Mouse (Mus musculus): ENCODE data around the gene Gm20696. TPM values are rescaled to one million over a fixed set of nuclear protein-coding genes. Genes with fewer than 3 reads are reported as not detected.

Gm20696 gene
- polyA plus RNA-seq, 2 experiments, result 0.16 to 0.33 TPM

DNA sequence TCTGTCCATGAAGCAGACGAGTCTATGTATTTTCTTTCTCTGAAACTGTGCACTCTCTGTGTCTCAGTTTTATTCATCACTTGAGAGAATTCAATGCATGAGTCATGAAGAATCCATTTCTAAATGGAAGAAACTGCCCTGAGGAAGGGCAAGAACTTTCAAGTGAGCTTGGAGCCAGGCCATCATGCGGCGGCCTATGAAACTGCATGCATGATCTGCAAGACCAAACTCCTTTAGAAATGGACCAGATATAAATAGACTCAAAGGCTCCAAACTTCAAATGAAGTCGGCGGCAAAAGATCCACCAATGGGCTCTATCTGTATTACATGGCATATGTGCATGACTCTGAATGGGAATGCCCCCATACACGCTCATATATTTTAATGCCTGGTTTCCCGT is 321.6 kb downstream of the Gm20696 start:
- H3K9me3 ChIP-seq (ENCODE audit: control insufficient read depth, low read length), result no peaks in the 10 kb centered on the region
- H3K9ac ChIP-seq (replicated peaks), result no peak overlapping the region
- DNase-seq (ENCODE audit: low read depth in 3 of 3, low spot score in 3 of 3) (no peak), ATAC-seq (ENCODE audit: insufficient read depth) (no peak)
- H3K4me3 ChIP-seq (ENCODE audit: insufficient read depth in 1 of 2, low read depth in 2 of 2, low read length in 2 of 2), result no peak overlapping the region
- no peak for TF ChIP-seq CTCF (IDR thresholded peaks at IDR 0.05; ENCODE audit: low read depth)
- TF ChIP-seq EP300 (IDR thresholded peaks at IDR 0.05; ENCODE audit: low read depth), result no peak
- no peaks in the 10 kb centered on the region for H3K36me3 ChIP-seq (replicated peaks; ENCODE audit: control insufficient read depth, insufficient read depth, low read depth)
- H3K27me3 ChIP-seq (ENCODE audit: control insufficient read depth, insufficient read depth, low read length), result no peaks in the 10 kb centered on the region
- 73% methylated on average over 7 of the region's 7 CpGs for WGBS (ENCODE audit: insufficient replicate concordance)
- H3K4me1 ChIP-seq (replicated peaks; ENCODE audit: control insufficient read depth in 2 of 2, insufficient read depth in 2 of 2, low read length in 1 of 2), result peaks cover 0 to 5% of the 10 kb centered on the region in 2 experiments; a peak in 3 of 4 replicates
- no peak overlapping the region for H3K4me2 ChIP-seq (ENCODE audit: low read depth)
- H3K27ac ChIP-seq, result no peak overlapping the region

DNA sequence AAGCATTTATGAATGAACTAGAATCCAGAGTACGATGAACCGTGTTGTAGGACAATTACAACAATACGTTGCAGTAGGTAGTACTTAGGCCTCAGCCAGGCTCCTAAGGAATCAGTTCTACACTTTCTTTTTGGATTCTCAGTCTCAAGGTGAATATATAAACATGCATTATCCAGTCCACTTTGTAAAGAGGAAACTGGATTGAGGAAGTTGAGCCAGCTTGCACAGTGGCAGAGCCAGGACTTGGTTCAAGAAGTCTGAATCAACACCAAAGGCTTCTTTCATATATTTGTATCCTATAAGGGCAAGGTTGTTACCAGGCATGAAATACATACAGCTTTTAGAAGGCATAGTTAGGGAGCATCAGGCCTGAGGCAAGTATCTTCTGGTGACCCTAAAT is 322.2 kb downstream of the Gm20696 start:
- 79% methylated on average over 3 of the region's 3 CpGs for WGBS (ENCODE audit: insufficient replicate concordance)
- H3K4me3 ChIP-seq (ENCODE audit: insufficient read depth in 1 of 2, low read depth in 2 of 2, low read length in 2 of 2), result no peak overlapping the region

DNA sequence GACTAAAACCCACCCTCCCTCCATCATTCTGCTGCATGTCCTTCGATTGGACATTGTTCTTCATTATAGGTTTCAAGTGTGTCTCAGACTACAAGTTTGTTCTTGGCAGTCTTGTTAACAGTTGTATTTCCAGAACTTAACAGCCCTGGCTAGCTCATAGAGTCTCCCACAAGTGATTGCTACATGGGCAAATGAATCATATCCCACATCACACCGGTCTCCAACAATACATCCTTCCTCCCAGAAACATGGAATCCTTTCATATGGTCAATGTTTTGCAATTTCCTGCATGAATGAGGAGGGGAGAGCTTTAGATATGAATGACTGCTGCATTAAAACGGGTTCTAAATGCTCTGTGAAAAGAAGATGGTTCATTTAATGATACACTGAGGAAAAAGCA is 322.8 kb downstream of the Gm20696 start:
- ATAC-seq (ENCODE audit: insufficient read depth), result no peak
- no peak overlapping the region for H3K27ac ChIP-seq

More for the DNA sequence above, 322.2 kb downstream of the Gm20696 start:
- TF ChIP-seq EP300 (IDR thresholded peaks at IDR 0.05; ENCODE audit: low read depth) (no peak), CTCF (IDR thresholded peaks at IDR 0.05; ENCODE audit: low read depth) (no peak)
- no peaks in the 10 kb centered on the region for H3K27me3 ChIP-seq (ENCODE audit: control insufficient read depth, insufficient read depth, low read length)
- no peak for DNase-seq (ENCODE audit: low read depth in 3 of 3, low spot score in 3 of 3)
- H3K4me2 ChIP-seq (ENCODE audit: low read depth), result no peak overlapping the region
- no peak overlapping the region for H3K9ac ChIP-seq (replicated peaks)
- H3K36me3 ChIP-seq (replicated peaks; ENCODE audit: control insufficient read depth, insufficient read depth, low read depth), result no peaks in the 10 kb centered on the region
- H3K4me1 ChIP-seq (replicated peaks; ENCODE audit: control insufficient read depth in 2 of 2, insufficient read depth in 2 of 2, low read length in 1 of 2), result peaks cover 0 to 2% of the 10 kb centered on the region in 2 experiments; a peak in 2 of 4 replicates
- no peak for ATAC-seq (ENCODE audit: insufficient read depth)
- no peak overlapping the region for H3K27ac ChIP-seq
- H3K9me3 ChIP-seq (ENCODE audit: control insufficient read depth, low read length), result no peaks in the 10 kb centered on the region

DNA sequence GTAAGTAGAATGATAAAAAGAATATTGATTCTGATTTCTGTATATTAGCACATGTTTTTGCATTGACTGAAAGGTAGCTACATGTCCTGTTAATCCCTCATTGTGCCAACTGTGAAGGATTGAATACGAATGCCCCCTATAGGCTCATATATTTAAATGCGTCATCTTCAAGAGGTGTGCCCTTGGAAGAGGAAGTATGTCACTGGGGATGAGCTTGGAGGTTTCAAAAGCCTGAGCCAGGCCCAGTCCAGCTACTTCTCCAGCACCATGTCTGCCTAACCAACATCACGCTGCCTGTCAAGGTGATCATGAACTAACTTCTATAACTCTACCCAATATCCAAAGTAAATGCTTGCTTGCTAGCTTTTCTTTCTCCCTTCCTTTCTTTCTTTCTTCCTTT is 324.2 kb downstream of the Gm20696 start:
- H3K9ac ChIP-seq (replicated peaks), result no peak overlapping the region
- ATAC-seq (ENCODE audit: insufficient read depth) (no peak), DNase-seq (ENCODE audit: low read depth in 3 of 3, low spot score in 3 of 3) (no peak)
- TF ChIP-seq CTCF (IDR thresholded peaks at IDR 0.05; ENCODE audit: low read depth), result no peak
- no peak for TF ChIP-seq EP300 (IDR thresholded peaks at IDR 0.05; ENCODE audit: low read depth)
- no peaks in the 10 kb centered on the region for H3K9me3 ChIP-seq (ENCODE audit: control insufficient read depth, low read length)
- no peak overlapping the region for H3K4me2 ChIP-seq (ENCODE audit: low read depth)
- peaks cover 0 to 14% of the 10 kb centered on the region in 2 experiments; a peak in 2 of 4 replicates for H3K4me1 ChIP-seq (replicated peaks; ENCODE audit: control insufficient read depth in 2 of 2, insufficient read depth in 2 of 2, low read length in 1 of 2)
- H3K4me3 ChIP-seq (ENCODE audit: insufficient read depth in 1 of 2, low read depth in 2 of 2, low read length in 2 of 2), result no peak overlapping the region
- no peak overlapping the region for H3K27ac ChIP-seq
- no peaks in the 10 kb centered on the region for H3K27me3 ChIP-seq (ENCODE audit: control insufficient read depth, insufficient read depth, low read length)
- H3K36me3 ChIP-seq (replicated peaks; ENCODE audit: control insufficient read depth, insufficient read depth, low read depth), result no peaks in the 10 kb centered on the region
- 77% methylated on average over 3 of the region's 3 CpGs for WGBS (ENCODE audit: insufficient replicate concordance)

More for the DNA sequence above, 322.8 kb downstream of the Gm20696 start:
- Histone ChIP-seq H3K4me1 (replicated peaks; ENCODE audit: control insufficient read depth in 2 of 2, insufficient read depth in 2 of 2, low read length in 1 of 2) (peaks cover 0 to 5% of the 10 kb centered on the region in 2 experiments; a peak in 2 of 4 replicates), H3K9me3 (ENCODE audit: control insufficient read depth, low read length) (no peaks in the 10 kb centered on the region), H3K4me3 (ENCODE audit: insufficient read depth in 1 of 2, low read depth in 2 of 2, low read length in 2 of 2) (no peak overlapping the region), H3K4me2 (ENCODE audit: low read depth) (no peak overlapping the region), H3K27me3 (ENCODE audit: control insufficient read depth, insufficient read depth, low read length) (no peaks in the 10 kb centered on the region), H3K36me3 (replicated peaks; ENCODE audit: control insufficient read depth, insufficient read depth, low read depth) (no peaks in the 10 kb centered on the region), H3K9ac (replicated peaks) (no peak overlapping the region)
- WGBS (ENCODE audit: insufficient replicate concordance), result 66% methylated on average over 3 of the region's 3 CpGs
- TF ChIP-seq CTCF (IDR thresholded peaks at IDR 0.05; ENCODE audit: low read depth) (no peak), EP300 (IDR thresholded peaks at IDR 0.05; ENCODE audit: low read depth) (no peak)
- DNase-seq (ENCODE audit: low read depth in 3 of 3, low spot score in 3 of 3), result no peak

DNA sequence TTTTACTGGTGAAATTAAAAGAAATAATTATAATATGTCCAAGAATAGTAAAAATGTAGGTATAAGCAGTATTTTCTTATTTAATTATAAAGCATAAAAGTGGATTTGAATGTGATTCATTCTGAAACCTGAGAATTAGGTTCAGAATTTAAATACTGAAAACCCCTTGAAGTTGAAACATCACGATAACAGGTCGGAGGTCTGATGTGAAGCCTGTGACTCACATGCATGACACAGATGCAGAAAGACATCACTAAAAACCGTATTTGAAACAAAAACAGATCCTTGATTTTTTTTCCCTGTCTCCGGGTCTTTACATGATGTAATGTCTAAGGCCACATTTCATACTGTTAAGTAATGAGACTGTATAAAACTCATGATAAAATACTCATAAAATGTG is 325.7 kb downstream of the Gm20696 start:
- TF ChIP-seq EP300 (IDR thresholded peaks at IDR 0.05; ENCODE audit: low read depth), result no peak
- no peak for TF ChIP-seq CTCF (IDR thresholded peaks at IDR 0.05; ENCODE audit: low read depth)
- H3K4me1 ChIP-seq (replicated peaks; ENCODE audit: control insufficient read depth in 2 of 2, insufficient read depth in 2 of 2, low read length in 1 of 2), result peaks cover 0 to 14% of the 10 kb centered on the region in 2 experiments; a peak in 2 of 4 replicates
- H3K27ac ChIP-seq, result no peak overlapping the region
- 71% methylated on average over 4 of the region's 4 CpGs for WGBS (ENCODE audit: insufficient replicate concordance)
- H3K36me3 ChIP-seq (replicated peaks; ENCODE audit: control insufficient read depth, insufficient read depth, low read depth), result no peaks in the 10 kb centered on the region
- H3K27me3 ChIP-seq (ENCODE audit: control insufficient read depth, insufficient read depth, low read length), result no peaks in the 10 kb centered on the region
- H3K4me3 ChIP-seq (ENCODE audit: insufficient read depth in 1 of 2, low read depth in 2 of 2, low read length in 2 of 2), result no peak overlapping the region
- ATAC-seq (ENCODE audit: insufficient read depth), result no peak
- H3K9ac ChIP-seq (replicated peaks), result no peak overlapping the region
- no peaks in the 10 kb centered on the region for H3K9me3 ChIP-seq (ENCODE audit: control insufficient read depth, low read length)
- no peak for DNase-seq (ENCODE audit: low read depth in 3 of 3, low spot score in 3 of 3)
- H3K4me2 ChIP-seq (ENCODE audit: low read depth), result no peak overlapping the region

Measured in liver, embryonic 14.5 days (tissue).